8 mouse cellular contexts compared by ENCODE assay signal in genomic region chr11:69757303-69758089, GRCm38 (mm10). TPM values are rescaled to one million over a fixed set of nuclear protein-coding genes. Genes with fewer than 3 reads are reported as not detected.
DNase-seq lines count a peak whose midpoint lies in the region; ATAC-seq and TF ChIP-seq lines count a peak whose summit lies in the region.

No protein-coding gene starts in this region.

- WGBS in heart, embryonic 14.5 days: 43% methylated on average over 9 of the region's 9 CpGs
- WGBS in hindbrain, embryonic 11.5 days: 47% methylated on average over 9 of the region's 9 CpGs

- intact Hi-C loops in heart, postnatal 36 days (cut with DNase I): loop anchor here (1.0 to 2.0 kb wide), 4 partner anchors 45 to 164 kb away; partner anchors contain the start of genes Eif5a, Kctd11 and Plscr3
- intact Hi-C loops in left cerebral cortex, postnatal 4 days (cut with DNase I): loop anchor here (5.0 kb wide), 1 partner anchor 75 kb away; the partner anchor contains the start of gene Senp3

- H3K27ac ChIP-seq in heart, embryonic 14.5 days (replicated peaks in 1 of 2; ENCODE audit: control insufficient read depth in 1 of 2, insufficient read depth in 1 of 2, low read depth in 2 of 2, low read length in 2 of 2): peak overlapping the region; percentile 55 to 95
- H3K27ac ChIP-seq in MEL (ENCODE audit: control insufficient read depth, low read depth, low read length): peak overlapping the region; percentile 91
- H3K27ac ChIP-seq in hindbrain, embryonic 11.5 days (ENCODE audit: low read depth, low read length): peak overlapping the region; percentile 96

- TF ChIP-seq RAD21 in MEL (IDR thresholded peaks at IDR 0.05; ENCODE audit: low read depth, low read length): no peak

- no peak for ATAC-seq in heart, embryonic 14.5 days (ENCODE audit: insufficient number of reproducible peaks, insufficient read depth, low FRiP score, low read depth)
- ATAC-seq in hindbrain, embryonic 11.5 days (ENCODE audit: low FRiP score): no peak
- 0 out of 2 replicates have a peak, but pooled peaks have one; percentile 0 for ATAC-seq in megakaryocyte-erythroid progenitor cell, adult 5-6 weeks (replicated peaks; ENCODE audit: low FRiP score, low TSS enrichment, poor library complexity, severe bottlenecking)

- H3K4me3 ChIP-seq in heart, embryonic 14.5 days (ENCODE audit: control insufficient read depth in 1 of 2, insufficient read depth in 1 of 2, low read depth in 1 of 2, low read length in 2 of 2): peak overlapping the region; percentile 51 to 68
- peak overlapping the region; percentile 85 to 92 for H3K4me3 ChIP-seq in MEL (ENCODE audit: control insufficient read depth in 1 of 2, insufficient read depth in 1 of 2, low read depth in 2 of 2, low read length in 2 of 2)
- peak overlapping the region; percentile 67 for H3K4me3 ChIP-seq in hindbrain, embryonic 11.5 days (ENCODE audit: low read depth, low read length)

- TF ChIP-seq EP300 in MEL (IDR thresholded peaks at IDR 0.05; ENCODE audit: low read depth in 1 of 2, low read length in 2 of 2): peak in 1 of 2 experiments; percentile 56; a peak in 1 of 4 replicates

- H3K4me2 ChIP-seq in heart, embryonic 14.5 days (ENCODE audit: low read length): peak overlapping the region; percentile 81
- H3K4me2 ChIP-seq in hindbrain, embryonic 11.5 days (replicated peaks; ENCODE audit: low read depth, low read length): peak overlapping the region; percentile 65

- peaks cover 6 to 45% of the 10 kb centered on the region in 2 experiments for H3K4me1 ChIP-seq in heart, embryonic 14.5 days (ENCODE audit: control insufficient read depth in 2 of 2, insufficient read depth in 2 of 2, low read length in 2 of 2)
- H3K4me1 ChIP-seq in MEL (ENCODE audit: control insufficient read depth in 1 of 2, insufficient read depth in 2 of 2, low read length in 2 of 2): peaks cover 15 to 29% of the 10 kb centered on the region in 2 experiments
- H3K4me1 ChIP-seq in hindbrain, embryonic 11.5 days (replicated peaks; ENCODE audit: control insufficient read depth, insufficient read depth, low read length): peaks cover 10% of the 10 kb centered on the region

- H3K36me3 ChIP-seq in heart, embryonic 14.5 days (ENCODE audit: control insufficient read depth, insufficient read depth, low read length): no peaks in the 10 kb centered on the region
- peaks cover 0 to 37% of the 10 kb centered on the region in 2 experiments; a peak in 2 of 4 replicates for H3K36me3 ChIP-seq in MEL (ENCODE audit: control insufficient read depth in 1 of 2, insufficient read depth in 2 of 2, low read length in 2 of 2)
- no peaks in the 10 kb centered on the region for H3K36me3 ChIP-seq in hindbrain, embryonic 11.5 days (ENCODE audit: control insufficient read depth, insufficient read depth, low read length)

- no peak for DNase-seq in heart, postnatal 36 days
- no peak for DNase-seq in MEL (ENCODE audit: low read depth, low spot score)
- no peak for DNase-seq in hindbrain, embryonic 11.5 days (ENCODE audit: low spot score)
- no peak for DNase-seq in adrenal gland, postnatal 25 days
- DNase-seq in left cerebral cortex, postnatal 4 days: no peak
- no peak for DNase-seq in gastrocnemius, postnatal 25 days

- H3K9ac ChIP-seq in heart, embryonic 14.5 days (ENCODE audit: low read length): peak overlapping the region; percentile 84
- peak overlapping the region; percentile 88 for H3K9ac ChIP-seq in MEL (ENCODE audit: control insufficient read depth, low read depth, low read length, poor library complexity, severe bottlenecking)
- peak overlapping the region; percentile 82 for H3K9ac ChIP-seq in hindbrain, embryonic 11.5 days (ENCODE audit: low read depth, low read length)

- TF ChIP-seq POLR2A in MEL (IDR thresholded peaks at IDR 0.05; ENCODE audit: control insufficient read depth in 1 of 2, insufficient read depth in 1 of 2, low read depth in 1 of 2, low read length in 2 of 2, poor library complexity in 1 of 2): no peak

- peaks cover 47% of the 10 kb centered on the region for H3K79me2 ChIP-seq in MEL (ENCODE audit: control insufficient read depth, insufficient read depth, low read length, poor library complexity)

- H3K9me3 ChIP-seq in heart, embryonic 14.5 days (ENCODE audit: control insufficient read depth, low read length): no peaks in the 10 kb centered on the region
- no peaks in the 10 kb centered on the region for H3K9me3 ChIP-seq in MEL (replicated peaks; ENCODE audit: insufficient read depth, low read length)
- H3K9me3 ChIP-seq in hindbrain, embryonic 11.5 days (ENCODE audit: control insufficient read depth, low read length): no peaks in the 10 kb centered on the region

- no peak for TF ChIP-seq CTCF in MEL (IDR thresholded peaks at IDR 0.05 in 2 of 3, conservative IDR thresholded peaks at IDR 0.05 in 1 of 3; ENCODE audit: control insufficient read depth in 1 of 3, insufficient read depth in 1 of 3, low read depth in 2 of 3, low read length in 3 of 3, poor library complexity in 1 of 3, severe bottlenecking in 1 of 3)

- no peaks in the 10 kb centered on the region for H3K27me3 ChIP-seq in heart, embryonic 14.5 days (ENCODE audit: control insufficient read depth, insufficient read depth, low read length)
- H3K27me3 ChIP-seq in MEL (ENCODE audit: control insufficient read depth in 1 of 2, insufficient read depth in 2 of 2, low read length in 2 of 2): no peaks in the 10 kb centered on the region
- H3K27me3 ChIP-seq in hindbrain, embryonic 11.5 days (ENCODE audit: control insufficient read depth, insufficient read depth, low read length): no peaks in the 10 kb centered on the region

RNA-seq across cellular contexts. Expression of gene Polr2a, which starts 0.9 kb away (rescaled TPM):
- polyA plus RNA-seq in heart, embryonic 14.5 days (2014; fragmentation: Nextera tagmentation; extraction: Ambion mirVana): 19.9 and 20.1 TPM in 2 replicates
- total RNA-seq in heart, postnatal 36 days (2021): 10 to 100 TPM; 30.1 to 35.4 TPM
- 16.6 and 22.2 TPM in 2 replicates for total RNA-seq in MEL (2012; rRNA removed)
- polyA plus RNA-seq in MEL (2012; ENCODE audit: insufficient read depth in 1 of 2, insufficient read length in 2 of 2, low read depth in 1 of 2, low replicate concordance in 2 of 2, missing spikeins in 1 of 2): 100 to 1,000 TPM in 1 of 2 experiments, 10 to 100 TPM in 1; 73.9 to 193 TPM
- 46.5 and 50.1 TPM in 2 replicates for polyA plus RNA-seq in hindbrain, embryonic 11.5 days (2014; fragmentation: Nextera tagmentation; extraction: Ambion mirVana)
- 106 TPM in 2 replicates for total RNA-seq in megakaryocyte-erythroid progenitor cell, adult 5-6 weeks (2014; fragmentation: Nextera tagmentation)
- 11.9 and 26.6 TPM in 2 replicates for total RNA-seq in megakaryocyte-erythroid progenitor cell, adult 5-6 weeks (2017)
- 98.5 and 101 TPM in 2 replicates for total RNA-seq in adrenal gland, postnatal 25 days (2021)
- total RNA-seq in left cerebral cortex, postnatal 4 days (2021): 10 to 100 TPM; 49.6 to 54.6 TPM
- total RNA-seq in gastrocnemius, postnatal 25 days (2021): 10 to 100 TPM; 24.7 to 27.5 TPM

RNA-seq across cellular contexts. Expression of gene Slc35g3, which starts 4.3 kb away (rescaled TPM):
- polyA plus RNA-seq in heart, embryonic 14.5 days (2014; fragmentation: Nextera tagmentation; extraction: Ambion mirVana): 0.13 TPM in 1 of 2 replicates, not detected in the other
- not detected for total RNA-seq in heart, postnatal 36 days (2021)
- 0.08 TPM in 1 of 2 replicates, not detected in the other for total RNA-seq in MEL (2012; rRNA removed)
- polyA plus RNA-seq in MEL (2012; ENCODE audit: insufficient read depth in 1 of 2, insufficient read length in 2 of 2, low read depth in 1 of 2, low replicate concordance in 2 of 2, missing spikeins in 1 of 2): under 1 TPM in 1 of 2 experiments, not detected in 1; 0.22 TPM
- 0.57 and 1.1 TPM in 2 replicates for polyA plus RNA-seq in hindbrain, embryonic 11.5 days (2014; fragmentation: Nextera tagmentation; extraction: Ambion mirVana)
- not detected in 2 replicates for total RNA-seq in megakaryocyte-erythroid progenitor cell, adult 5-6 weeks (2014; fragmentation: Nextera tagmentation)
- not detected in 2 replicates for total RNA-seq in megakaryocyte-erythroid progenitor cell, adult 5-6 weeks (2017)
- not detected in 2 replicates for total RNA-seq in adrenal gland, postnatal 25 days (2021)
- total RNA-seq in left cerebral cortex, postnatal 4 days (2021): not detected
- not detected for total RNA-seq in gastrocnemius, postnatal 25 days (2021)

RNA-seq across cellular contexts. Expression of gene Zbtb4, which starts 8.2 kb away (rescaled TPM):
- 3.7 TPM in 2 replicates for polyA plus RNA-seq in heart, embryonic 14.5 days (2014; fragmentation: Nextera tagmentation; extraction: Ambion mirVana)
- total RNA-seq in heart, postnatal 36 days (2021): 10 to 100 TPM; 39.0 to 43.1 TPM
- 1.4 and 2.4 TPM in 2 replicates for total RNA-seq in MEL (2012; rRNA removed)
- 1 to 10 TPM in 1 of 2 experiments, not detected in 1; 2.7 TPM for polyA plus RNA-seq in MEL (2012; ENCODE audit: insufficient read depth in 1 of 2, insufficient read length in 2 of 2, low read depth in 1 of 2, low replicate concordance in 2 of 2, missing spikeins in 1 of 2)
- polyA plus RNA-seq in hindbrain, embryonic 11.5 days (2014; fragmentation: Nextera tagmentation; extraction: Ambion mirVana): 1.3 and 1.7 TPM in 2 replicates
- total RNA-seq in megakaryocyte-erythroid progenitor cell, adult 5-6 weeks (2014; fragmentation: Nextera tagmentation): 2.8 and 4.0 TPM in 2 replicates
- 1.1 and 2.1 TPM in 2 replicates for total RNA-seq in megakaryocyte-erythroid progenitor cell, adult 5-6 weeks (2017)
- 39.5 and 65.8 TPM in 2 replicates for total RNA-seq in adrenal gland, postnatal 25 days (2021)
- 10 to 100 TPM; 47.9 to 52.5 TPM for total RNA-seq in left cerebral cortex, postnatal 4 days (2021)
- total RNA-seq in gastrocnemius, postnatal 25 days (2021): 10 to 100 TPM; 23.0 to 28.1 TPM

RNA-seq across cellular contexts. Expression of gene Chrnb1, which starts 38.2 kb away (rescaled TPM):
- 5.5 and 5.8 TPM in 2 replicates for polyA plus RNA-seq in heart, embryonic 14.5 days (2014; fragmentation: Nextera tagmentation; extraction: Ambion mirVana)
- total RNA-seq in heart, postnatal 36 days (2021): 1 to 10 TPM; 3.6 to 4.3 TPM
- 0.31 and 0.33 TPM in 2 replicates for total RNA-seq in MEL (2012; rRNA removed)
- polyA plus RNA-seq in MEL (2012; ENCODE audit: insufficient read depth in 1 of 2, insufficient read length in 2 of 2, low read depth in 1 of 2, low replicate concordance in 2 of 2, missing spikeins in 1 of 2): 1 to 10 TPM in 1 of 2 experiments, not detected in 1; 1.6 TPM
- 1.2 and 1.5 TPM in 2 replicates for polyA plus RNA-seq in hindbrain, embryonic 11.5 days (2014; fragmentation: Nextera tagmentation; extraction: Ambion mirVana)
- total RNA-seq in megakaryocyte-erythroid progenitor cell, adult 5-6 weeks (2014; fragmentation: Nextera tagmentation): 2.3 TPM in 1 of 2 replicates, not detected in the other
- 0.28 and 1.9 TPM in 2 replicates for total RNA-seq in megakaryocyte-erythroid progenitor cell, adult 5-6 weeks (2017)
- total RNA-seq in adrenal gland, postnatal 25 days (2021): 1.8 and 2.4 TPM in 2 replicates
- total RNA-seq in left cerebral cortex, postnatal 4 days (2021): 1 to 10 TPM in 1 of 2 experiments, under 1 TPM in 1; 0.48 to 1.5 TPM
- 10 to 100 TPM; 36.2 to 53.1 TPM for total RNA-seq in gastrocnemius, postnatal 25 days (2021)

RNA-seq across cellular contexts. Expression of gene Fgf11, which starts 44.2 kb away (rescaled TPM):
- polyA plus RNA-seq in heart, embryonic 14.5 days (2014; fragmentation: Nextera tagmentation; extraction: Ambion mirVana): 2.0 and 2.1 TPM in 2 replicates
- total RNA-seq in heart, postnatal 36 days (2021): 1 to 10 TPM; 2.4 to 3.0 TPM
- 4.8 and 5.1 TPM in 2 replicates for total RNA-seq in MEL (2012; rRNA removed)
- 10 to 100 TPM in 1 of 2 experiments, not detected in 1; 26.8 TPM for polyA plus RNA-seq in MEL (2012; ENCODE audit: insufficient read depth in 1 of 2, insufficient read length in 2 of 2, low read depth in 1 of 2, low replicate concordance in 2 of 2, missing spikeins in 1 of 2)
- polyA plus RNA-seq in hindbrain, embryonic 11.5 days (2014; fragmentation: Nextera tagmentation; extraction: Ambion mirVana): 2.2 and 2.8 TPM in 2 replicates
- total RNA-seq in megakaryocyte-erythroid progenitor cell, adult 5-6 weeks (2014; fragmentation: Nextera tagmentation): 0.57 and 0.63 TPM in 2 replicates
- 2.3 TPM in 1 of 2 replicates, not detected in the other for total RNA-seq in megakaryocyte-erythroid progenitor cell, adult 5-6 weeks (2017)
- total RNA-seq in adrenal gland, postnatal 25 days (2021): 3.6 and 3.9 TPM in 2 replicates
- 10 to 100 TPM; 25.2 to 29.6 TPM for total RNA-seq in left cerebral cortex, postnatal 4 days (2021)
- total RNA-seq in gastrocnemius, postnatal 25 days (2021): 1 to 10 TPM; 6.3 to 6.7 TPM
